Mouse (Mus musculus): ENCODE data around the gene Srl. TPM values are rescaled to one million over a fixed set of nuclear protein-coding genes. Genes with fewer than 3 reads are reported as not detected.
"Not testable (repeated sequence)": the region's sequence is repeated elsewhere in the genome, so short reads cannot be mapped to it uniquely, and the experiment has no call there.

Srl gene
- polyA plus RNA-seq, 1 experiment from 2014 or later = 4.4 TPM

DNA sequence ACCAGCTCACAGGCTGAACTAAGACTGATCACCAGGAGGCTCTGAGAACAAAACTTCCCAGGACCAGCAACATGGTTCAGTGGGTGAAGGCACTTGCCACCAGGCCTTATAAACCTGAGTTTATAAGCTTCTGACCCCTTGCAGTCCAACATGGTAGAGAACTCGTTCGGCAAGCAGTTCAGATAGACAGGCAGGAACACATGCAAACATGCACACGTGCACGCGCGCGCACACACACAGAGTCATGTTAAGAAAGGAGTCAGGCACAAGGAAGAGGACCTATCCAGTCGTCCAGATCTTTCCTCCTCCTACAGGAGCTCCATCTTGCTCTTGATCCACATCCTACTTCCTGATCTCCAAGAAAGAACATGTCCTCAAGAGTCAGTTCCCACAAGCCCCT lies 5.2 kb upstream of the Srl start:
- Histone ChIP-seq H3K36me3 (ENCODE audit: control insufficient read depth, insufficient read depth) (peaks cover 20% of the 10 kb centered on the region), H3K4me2 (ENCODE audit: low read depth, low read length) (no peak overlapping the region)

DNA sequence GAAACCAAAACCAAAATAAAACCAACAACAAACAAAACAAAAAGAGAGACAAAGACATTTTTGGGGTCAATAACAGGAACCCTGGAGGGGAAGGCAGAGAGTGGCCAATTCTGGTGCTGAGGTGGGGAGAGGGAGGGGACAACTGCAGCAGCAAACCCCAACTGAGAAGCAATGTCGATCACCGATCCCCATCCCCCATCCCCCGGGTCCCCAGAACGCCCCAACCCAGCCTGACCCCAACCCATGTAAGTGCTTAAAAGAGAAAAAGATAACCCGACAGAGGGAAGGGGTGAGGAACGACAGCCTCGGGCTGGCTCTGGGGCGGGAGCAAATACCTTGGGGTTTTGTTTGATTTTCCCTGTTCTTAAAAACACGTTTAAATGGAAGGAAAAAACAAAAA lies 3.2 kb upstream of the Srl start:
- Histone ChIP-seq H3K36me3 (ENCODE audit: control insufficient read depth, insufficient read depth) (peaks cover 20% of the 10 kb centered on the region), H3K9ac (ENCODE audit: low read depth, low read length) (no peak overlapping the region), H3K4me3 (ENCODE audit: low read depth, low read length) (no peak overlapping the region), H3K4me1 (ENCODE audit: control insufficient read depth, low read depth, low read length) (peaks cover 10% of the 10 kb centered on the region), H3K27ac (ENCODE audit: low read length) (no peak overlapping the region), H3K9me3 (replicated peaks; ENCODE audit: control insufficient read depth, low read length) (no peaks in the 10 kb centered on the region), H3K27me3 (ENCODE audit: control insufficient read depth, insufficient read depth, low read depth, low read length) (no peaks in the 10 kb centered on the region), H3K4me2 (ENCODE audit: low read depth, low read length) (no peak overlapping the region)
- 71% methylated on average over 9 of the region's 9 CpGs for WGBS (ENCODE audit: insufficient replicate concordance)
- no peak for ATAC-seq (ENCODE audit: low read depth)

More for the DNA sequence above, 5.2 kb upstream of the Srl start:
- Histone ChIP-seq H3K4me1 (ENCODE audit: control insufficient read depth, low read depth, low read length) (peaks cover 11% of the 10 kb centered on the region), H3K27ac (ENCODE audit: low read length) (no peak overlapping the region), H3K27me3 (ENCODE audit: control insufficient read depth, insufficient read depth, low read depth, low read length) (no peaks in the 10 kb centered on the region), H3K4me3 (ENCODE audit: low read depth, low read length) (no peak overlapping the region), H3K9me3 (replicated peaks; ENCODE audit: control insufficient read depth, low read length) (no peaks in the 10 kb centered on the region), H3K9ac (ENCODE audit: low read depth, low read length) (no peak overlapping the region)
- ATAC-seq (ENCODE audit: low read depth) = no peak
- WGBS (ENCODE audit: insufficient replicate concordance) = 81% methylated on average over 8 of the region's 8 CpGs

GRCm38 (mm10) chr16:4543266-4543665 lies 1.6 kb upstream of the Srl start:
- no peak for ATAC-seq (ENCODE audit: low read depth)
- H3K4me2 ChIP-seq (ENCODE audit: low read depth, low read length) = no peak overlapping the region
- H3K27ac ChIP-seq (ENCODE audit: low read length) = no peak overlapping the region
- H3K4me1 ChIP-seq (ENCODE audit: control insufficient read depth, low read depth, low read length) = peaks cover 10% of the 10 kb centered on the region
- 69% methylated on average over 3 of the region's 3 CpGs for WGBS (ENCODE audit: insufficient replicate concordance)
- no peaks in the 10 kb centered on the region for H3K9me3 ChIP-seq (replicated peaks; ENCODE audit: control insufficient read depth, low read length)
- no peak overlapping the region for H3K4me3 ChIP-seq (ENCODE audit: low read depth, low read length)
- H3K9ac ChIP-seq (ENCODE audit: low read depth, low read length) = no peak overlapping the region
- H3K36me3 ChIP-seq (ENCODE audit: control insufficient read depth, insufficient read depth) = peaks cover 16% of the 10 kb centered on the region
- H3K27me3 ChIP-seq (ENCODE audit: control insufficient read depth, insufficient read depth, low read depth, low read length) = no peaks in the 10 kb centered on the region

- H3K27me3 ChIP-seq (ENCODE audit: control insufficient read depth, insufficient read depth, low read depth, low read length) = no peaks in the 10 kb centered on the region
- no peaks in the 10 kb centered on the region for H3K9me3 ChIP-seq (replicated peaks; ENCODE audit: control insufficient read depth, low read length)
- no peak for ATAC-seq (ENCODE audit: low read depth)
- 38% methylated on average over 7 of the region's 7 CpGs for WGBS (ENCODE audit: insufficient replicate concordance)
- H3K27ac ChIP-seq (ENCODE audit: low read length) = peak overlapping the region; percentile 56
- peaks cover 15% of the 10 kb centered on the region for H3K36me3 ChIP-seq (ENCODE audit: control insufficient read depth, insufficient read depth)
- H3K4me2 ChIP-seq (ENCODE audit: low read depth, low read length) = peak overlapping the region; percentile 85
- H3K4me1 ChIP-seq (ENCODE audit: control insufficient read depth, low read depth, low read length) = peaks cover 10% of the 10 kb centered on the region
- peak overlapping the region; percentile 57 for H3K4me3 ChIP-seq (ENCODE audit: low read depth, low read length)
- H3K9ac ChIP-seq (ENCODE audit: low read depth, low read length) = peak overlapping the region; percentile 56
Observed at GRCm38 (mm10) chr16:4542236-4542774, 689 bp upstream of the Srl start.

GRCm38 (mm10) chr16:4541033-4541432 lies 583 bp downstream of the Srl start:
- WGBS (ENCODE audit: insufficient replicate concordance) = 49% methylated on average over 4 of the region's 4 CpGs
- H3K27me3 ChIP-seq (ENCODE audit: control insufficient read depth, insufficient read depth, low read depth, low read length) = no peaks in the 10 kb centered on the region
- peak overlapping the region; percentile 85 for H3K4me2 ChIP-seq (ENCODE audit: low read depth, low read length)
- H3K4me1 ChIP-seq (ENCODE audit: control insufficient read depth, low read depth, low read length) = peaks cover 10% of the 10 kb centered on the region
- H3K9ac ChIP-seq (ENCODE audit: low read depth, low read length) = no peak overlapping the region
- ATAC-seq (ENCODE audit: low read depth) = no peak
- H3K36me3 ChIP-seq (ENCODE audit: control insufficient read depth, insufficient read depth) = peaks cover 9% of the 10 kb centered on the region
- H3K27ac ChIP-seq (ENCODE audit: low read length) = no peak overlapping the region
- peak overlapping the region; percentile 57 for H3K4me3 ChIP-seq (ENCODE audit: low read depth, low read length)
- H3K9me3 ChIP-seq (replicated peaks; ENCODE audit: control insufficient read depth, low read length) = no peaks in the 10 kb centered on the region

GRCm38 (mm10) chr16:4540064-4540775 lies 1.4 kb downstream of the Srl start:
- Histone ChIP-seq H3K4me1 (ENCODE audit: control insufficient read depth, low read depth, low read length) (peaks cover 10% of the 10 kb centered on the region), H3K9ac (ENCODE audit: low read depth, low read length) (no peak overlapping the region), H3K9me3 (replicated peaks; ENCODE audit: control insufficient read depth, low read length) (no peaks in the 10 kb centered on the region), H3K4me2 (ENCODE audit: low read depth, low read length) (no peak overlapping the region), H3K27me3 (ENCODE audit: control insufficient read depth, insufficient read depth, low read depth, low read length) (no peaks in the 10 kb centered on the region), H3K4me3 (ENCODE audit: low read depth, low read length) (no peak overlapping the region), H3K27ac (ENCODE audit: low read length) (no peak overlapping the region), H3K36me3 (ENCODE audit: control insufficient read depth, insufficient read depth) (peaks cover under 1% of the 10 kb centered on the region)
- ATAC-seq (ENCODE audit: low read depth) = no peak
- WGBS (ENCODE audit: insufficient replicate concordance) = 80% methylated on average over 12 of the region's 12 CpGs

DNA sequence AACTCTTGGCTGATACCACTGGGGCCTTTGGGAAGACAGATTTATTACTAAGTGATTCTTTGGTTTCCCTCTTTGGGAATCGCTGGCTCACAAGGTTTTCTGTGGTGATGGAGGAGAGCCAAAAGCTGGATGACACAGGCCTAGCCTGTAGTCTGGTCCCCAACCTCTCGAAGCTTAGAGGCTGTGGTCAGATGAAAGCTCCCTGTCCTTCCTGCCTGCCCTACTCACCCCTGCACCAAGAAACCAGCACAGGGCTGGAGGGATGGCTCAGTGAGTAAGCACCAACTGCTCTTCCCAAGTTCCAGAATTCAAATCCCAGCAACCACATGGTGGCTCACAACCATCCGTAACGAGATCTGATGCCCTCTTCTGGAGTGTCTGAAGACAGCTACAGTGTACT lies 2.1 kb downstream of the Srl start:
- no peak overlapping the region for H3K4me2 ChIP-seq (ENCODE audit: low read depth, low read length)
- no peaks in the 10 kb centered on the region for H3K36me3 ChIP-seq (ENCODE audit: control insufficient read depth, insufficient read depth)
- no peaks in the 10 kb centered on the region for H3K9me3 ChIP-seq (replicated peaks; ENCODE audit: control insufficient read depth, low read length)
- H3K27ac ChIP-seq (ENCODE audit: low read length) = no peak overlapping the region
- WGBS (ENCODE audit: insufficient replicate concordance) = 64% methylated on average over 4 of the region's 4 CpGs
- ATAC-seq (ENCODE audit: low read depth) = no peak
- no peak overlapping the region for H3K4me3 ChIP-seq (ENCODE audit: low read depth, low read length)
- no peaks in the 10 kb centered on the region for H3K27me3 ChIP-seq (ENCODE audit: control insufficient read depth, insufficient read depth, low read depth, low read length)
- no peak overlapping the region for H3K9ac ChIP-seq (ENCODE audit: low read depth, low read length)
- peaks cover 10% of the 10 kb centered on the region for H3K4me1 ChIP-seq (ENCODE audit: control insufficient read depth, low read depth, low read length)

GRCm38 (mm10) chr16:4537616-4538358 lies 3.8 kb downstream of the Srl start:
- Histone ChIP-seq H3K4me2 (ENCODE audit: low read depth, low read length) (no peak overlapping the region), H3K9ac (ENCODE audit: low read depth, low read length) (no peak overlapping the region), H3K4me3 (ENCODE audit: low read depth, low read length) (no peak overlapping the region), H3K36me3 (ENCODE audit: control insufficient read depth, insufficient read depth) (no peaks in the 10 kb centered on the region), H3K9me3 (replicated peaks; ENCODE audit: control insufficient read depth, low read length) (no peaks in the 10 kb centered on the region), H3K27ac (ENCODE audit: low read length) (no peak overlapping the region), H3K27me3 (ENCODE audit: control insufficient read depth, insufficient read depth, low read depth, low read length) (no peaks in the 10 kb centered on the region), H3K4me1 (ENCODE audit: control insufficient read depth, low read depth, low read length) (peaks cover 10% of the 10 kb centered on the region)
- 24% methylated on average over 3 of the region's 3 CpGs for WGBS (ENCODE audit: insufficient replicate concordance)
- no peak for ATAC-seq (ENCODE audit: low read depth)

DNA sequence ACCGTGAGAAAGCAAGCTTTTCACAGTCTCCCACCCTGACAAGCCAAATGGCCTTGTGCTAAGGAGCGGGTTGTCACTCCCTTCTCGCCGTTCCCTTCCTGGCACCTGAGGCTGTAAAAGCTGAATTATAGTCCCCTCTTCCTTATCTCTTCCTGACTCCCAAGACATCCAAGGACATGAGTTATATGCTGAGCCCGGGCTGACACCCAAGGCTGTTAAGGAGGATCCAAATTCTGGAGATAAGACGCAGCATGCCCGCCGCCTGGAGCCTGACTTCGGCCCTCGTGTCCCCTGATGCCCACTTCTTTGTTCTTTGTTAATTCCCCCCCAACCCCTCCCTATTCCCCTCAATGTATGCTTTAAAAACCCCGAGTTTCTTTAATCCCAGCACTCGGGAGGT lies 14.2 kb downstream of the Srl start:
- not testable (repeated sequence) for H3K27ac ChIP-seq (ENCODE audit: low read length); H3K9me3 ChIP-seq (replicated peaks; ENCODE audit: control insufficient read depth, low read length); H3K4me1 ChIP-seq (ENCODE audit: control insufficient read depth, low read depth, low read length); H3K27me3 ChIP-seq (ENCODE audit: control insufficient read depth, insufficient read depth, low read depth, low read length); H3K4me3 ChIP-seq (ENCODE audit: low read depth, low read length); H3K9ac ChIP-seq (ENCODE audit: low read depth, low read length); H3K4me2 ChIP-seq (ENCODE audit: low read depth, low read length); ATAC-seq (ENCODE audit: low read depth); H3K36me3 ChIP-seq (ENCODE audit: control insufficient read depth, insufficient read depth)
- 83% methylated on average over 12 of the region's 12 CpGs for WGBS (ENCODE audit: insufficient replicate concordance)

Data from liver, embryonic 16.5 days (tissue).